Mouse (Mus musculus): Measurements from ENCODE around the gene Zfp217.

GRCm38 (mm10) chr2:170094220-170094619 is 53.7 kb downstream of the Zfp217 start:
- TF ChIP-seq CTCF (IDR thresholded peaks at IDR 0.05; ENCODE audit: low read depth) (no peak), EP300 (IDR thresholded peaks at IDR 0.05; ENCODE audit: low read depth) (no peak)
